12 mouse cellular contexts compared by ENCODE assay signal in the genomic region with DNA sequence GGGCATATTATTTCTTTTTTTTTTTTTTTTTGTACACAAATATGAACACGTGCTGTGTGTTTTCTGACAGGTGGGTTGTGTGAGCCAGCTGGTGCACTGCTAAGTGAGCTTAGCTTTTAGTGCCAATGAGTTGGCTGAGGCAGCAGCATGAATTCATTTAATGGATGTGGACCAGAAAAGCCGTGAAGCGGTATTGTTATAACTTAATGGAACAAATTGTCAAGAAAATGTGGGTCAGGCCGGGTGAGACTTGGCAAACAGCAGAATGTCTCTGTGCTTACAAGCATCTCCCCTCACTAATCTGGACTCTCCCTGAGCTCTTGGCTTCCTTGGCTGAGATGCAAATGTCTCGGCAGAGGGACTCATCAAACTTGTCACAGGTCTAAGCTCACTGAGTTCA. TPM values are rescaled to one million over a fixed set of nuclear protein-coding genes. Genes with fewer than 3 reads are reported as not detected.
DNase-seq lines count a peak whose midpoint lies in the region; ATAC-seq and TF ChIP-seq lines count a peak whose summit lies in the region.
"Had no signal": no experiment of that assay in that cellular context is flagged by ENCODE, and none has a peak within 500 bp of the region (broad histone marks: within the 10 kb centered on the region; RNA-seq: fewer than 3 reads in every experiment).

No protein-coding gene starts in this region.

- no peaks in the 10 kb centered on the region for H3K27me3 ChIP-seq in forebrain, embryonic 14.5 days (replicated peaks; ENCODE audit: control insufficient read depth, insufficient read depth, low read length)
- 0 out of 2 replicates have a peak, but pooled peaks cover 10% of the 10 kb centered on the region for H3K27me3 ChIP-seq in forebrain, embryonic 10.5 days (ENCODE audit: poor library complexity, severe bottlenecking)
- H3K27me3 ChIP-seq in lung, embryonic 16.5 days (ENCODE audit: control insufficient read depth, insufficient read depth, low read depth, low read length): no peaks in the 10 kb centered on the region
- no peaks in the 10 kb centered on the region for H3K27me3 ChIP-seq in lung, postnatal 0 days (replicated peaks; ENCODE audit: insufficient read depth, low read length)
- no peaks in the 10 kb centered on the region for H3K27me3 ChIP-seq in forebrain, postnatal 0 days (ENCODE audit: insufficient read depth, low read length)
- H3K27me3 ChIP-seq in liver, embryonic 12.5 days (replicated peaks): 0 out of 2 replicates have a peak, but pooled peaks cover 4% of the 10 kb centered on the region
- H3K27me3 ChIP-seq: liver, embryonic 13.5 days; midbrain, embryonic 12.5 days had no signal

- H3K9ac ChIP-seq in forebrain, embryonic 14.5 days (ENCODE audit: low read length): no peak overlapping the region
- H3K9ac ChIP-seq in lung, embryonic 16.5 days (ENCODE audit: low read length): no peak overlapping the region
- H3K9ac ChIP-seq in lung, postnatal 0 days (replicated peaks; ENCODE audit: low read depth): no peak overlapping the region
- no peak overlapping the region for H3K9ac ChIP-seq in forebrain, postnatal 0 days
- H3K9ac ChIP-seq in liver, embryonic 12.5 days: no peak overlapping the region
- H3K9ac ChIP-seq: liver, embryonic 13.5 days; midbrain, embryonic 12.5 days had no signal

- no peak overlapping the region for H3K4me2 ChIP-seq in forebrain, embryonic 14.5 days (ENCODE audit: low read length)
- H3K4me2 ChIP-seq in lung, embryonic 16.5 days (ENCODE audit: low read depth, low read length): no peak overlapping the region
- no peak overlapping the region for H3K4me2 ChIP-seq in lung, postnatal 0 days (replicated peaks; ENCODE audit: low read depth, low read length)
- H3K4me2 ChIP-seq in forebrain, postnatal 0 days (ENCODE audit: low read depth): no peak overlapping the region
- no peak overlapping the region for H3K4me2 ChIP-seq in liver, embryonic 12.5 days
- H3K4me2 ChIP-seq: liver, embryonic 13.5 days; midbrain, embryonic 12.5 days had no signal

- DNase-seq in forebrain, embryonic 14.5 days (ENCODE audit: low spot score): peak; percentile 92
- no peak for DNase-seq in forebrain, embryonic 10.5 days (ENCODE audit: extremely low spot score, low spot score)
- DNase-seq in lung, postnatal 0 days (ENCODE audit: low spot score): no peak
- peak; percentile 79 for DNase-seq in forebrain, postnatal 0 days
- peak; percentile 68 for DNase-seq in retina, embryonic 14.5 days (ENCODE audit: low spot score)
- DNase-seq: gastrocnemius, postnatal 25 days; kidney, postnatal 4 days; liver, embryonic 13.5 days had no signal

- no peak overlapping the region for H3K4me3 ChIP-seq in forebrain, embryonic 14.5 days (ENCODE audit: low read depth, low read length)
- no peak overlapping the region for H3K4me3 ChIP-seq in forebrain, embryonic 10.5 days
- no peak overlapping the region for H3K4me3 ChIP-seq in lung, embryonic 16.5 days (ENCODE audit: low read length)
- H3K4me3 ChIP-seq in lung, postnatal 0 days (ENCODE audit: low read depth, low read length): no peak overlapping the region
- H3K4me3 ChIP-seq in forebrain, postnatal 0 days (ENCODE audit: low read depth, low read length): no peak overlapping the region
- H3K4me3 ChIP-seq in liver, embryonic 12.5 days: no peak overlapping the region
- H3K4me3 ChIP-seq: liver, embryonic 13.5 days; midbrain, embryonic 12.5 days had no signal

- peak; percentile 85 for ATAC-seq in forebrain, embryonic 14.5 days
- peak; percentile 15; the same call in 1 of the 2 replicates for ATAC-seq in lung, embryonic 16.5 days (ENCODE audit: low read depth)
- no peak for ATAC-seq in lung, postnatal 0 days
- peak; percentile 74 for ATAC-seq in forebrain, postnatal 0 days
- ATAC-seq in frontal cortex, adult (ENCODE audit: low TSS enrichment): no peak
- no peak for ATAC-seq in liver, embryonic 12.5 days

- no peak for TF ChIP-seq CTCF in lung, postnatal 0 days (IDR thresholded peaks at IDR 0.05)
- no peak for TF ChIP-seq CTCF in forebrain, postnatal 0 days (IDR thresholded peaks at IDR 0.05; ENCODE audit: low read depth)

- WGBS in forebrain, embryonic 14.5 days: 18% methylated on average over 5 of the region's 5 CpGs
- 66% methylated on average over 5 of the region's 5 CpGs for WGBS in forebrain, embryonic 10.5 days
- WGBS in lung, embryonic 16.5 days: 40% methylated on average over 5 of the region's 5 CpGs
- WGBS in lung, postnatal 0 days: 39% methylated on average over 5 of the region's 5 CpGs
- 10% methylated on average over 5 of the region's 5 CpGs for WGBS in forebrain, postnatal 0 days
- 60% methylated on average over 5 of the region's 5 CpGs for WGBS in liver, embryonic 12.5 days (ENCODE audit: insufficient replicate concordance)

- no peaks in the 10 kb centered on the region for H3K36me3 ChIP-seq in forebrain, embryonic 14.5 days (ENCODE audit: control insufficient read depth, insufficient read depth, low read length)
- no peaks in the 10 kb centered on the region for H3K36me3 ChIP-seq in forebrain, embryonic 10.5 days (replicated peaks)
- H3K36me3 ChIP-seq in lung, embryonic 16.5 days (ENCODE audit: control insufficient read depth, insufficient read depth, low read length): no peaks in the 10 kb centered on the region
- no peaks in the 10 kb centered on the region for H3K36me3 ChIP-seq in lung, postnatal 0 days (ENCODE audit: insufficient read depth, low read length)
- no peaks in the 10 kb centered on the region for H3K36me3 ChIP-seq in forebrain, postnatal 0 days (ENCODE audit: insufficient read depth)
- H3K36me3 ChIP-seq in liver, embryonic 12.5 days: no peaks in the 10 kb centered on the region
- H3K36me3 ChIP-seq: liver, embryonic 13.5 days; midbrain, embryonic 12.5 days had no signal

- no peak for TF ChIP-seq EP300 in lung, postnatal 0 days (IDR thresholded peaks at IDR 0.05)

- H3K4me1 ChIP-seq in forebrain, embryonic 14.5 days (ENCODE audit: control insufficient read depth, insufficient read depth, low read length): peaks cover 2% of the 10 kb centered on the region; the same call in 1 of the 2 replicates
- H3K4me1 ChIP-seq in forebrain, embryonic 10.5 days: 0 out of 2 replicates have a peak, but pooled peaks cover 5% of the 10 kb centered on the region
- H3K4me1 ChIP-seq in lung, embryonic 16.5 days (replicated peaks; ENCODE audit: control insufficient read depth, insufficient read depth, low read length): peaks cover 15% of the 10 kb centered on the region
- 0 out of 2 replicates have a peak, but pooled peaks cover 3% of the 10 kb centered on the region for H3K4me1 ChIP-seq in lung, postnatal 0 days (ENCODE audit: insufficient read depth, low read depth, low read length)
- H3K4me1 ChIP-seq in forebrain, postnatal 0 days (ENCODE audit: insufficient read depth): no peaks in the 10 kb centered on the region
- no peaks in the 10 kb centered on the region for H3K4me1 ChIP-seq in liver, embryonic 12.5 days
- H3K4me1 ChIP-seq: liver, embryonic 13.5 days had no signal

- no peaks in the 10 kb centered on the region for H3K9me3 ChIP-seq in forebrain, embryonic 14.5 days (replicated peaks; ENCODE audit: control insufficient read depth, low read length)
- H3K9me3 ChIP-seq in forebrain, embryonic 10.5 days: no peaks in the 10 kb centered on the region
- H3K9me3 ChIP-seq in lung, embryonic 16.5 days (ENCODE audit: control insufficient read depth, low read length): no peaks in the 10 kb centered on the region
- no peaks in the 10 kb centered on the region for H3K9me3 ChIP-seq in lung, postnatal 0 days (ENCODE audit: low read length)
- H3K9me3 ChIP-seq in forebrain, postnatal 0 days (ENCODE audit: low read length): no peaks in the 10 kb centered on the region
- H3K9me3 ChIP-seq in liver, embryonic 12.5 days (replicated peaks): no peaks in the 10 kb centered on the region
- H3K9me3 ChIP-seq: liver, embryonic 13.5 days; midbrain, embryonic 12.5 days had no signal

- H3K27ac ChIP-seq in forebrain, embryonic 14.5 days (ENCODE audit: low read depth, low read length): no peak overlapping the region
- H3K27ac ChIP-seq in forebrain, embryonic 10.5 days: no peak overlapping the region
- H3K27ac ChIP-seq in lung, embryonic 16.5 days (ENCODE audit: low read length): no peak overlapping the region
- no peak overlapping the region for H3K27ac ChIP-seq in lung, postnatal 0 days (ENCODE audit: low read length)
- no peak overlapping the region for H3K27ac ChIP-seq in forebrain, postnatal 0 days (ENCODE audit: low read depth, low read length)
- no peak overlapping the region for H3K27ac ChIP-seq in liver, embryonic 12.5 days
- H3K27ac ChIP-seq: liver, embryonic 13.5 days; midbrain, embryonic 12.5 days had no signal

RNA-seq across cellular contexts. Expression of a gene that starts 7.7 kb away (rescaled TPM):
- 14.9 and 15.4 TPM in 2 replicates for polyA plus RNA-seq in forebrain, embryonic 14.5 days (2014; fragmentation: Nextera tagmentation; extraction: Ambion mirVana)
- 23.4 and 25.0 TPM in 2 replicates for polyA plus RNA-seq in forebrain, embryonic 10.5 days (2016; fragmentation: Nextera tagmentation; extraction: Ambion mirVana)
- polyA plus RNA-seq in lung, embryonic 16.5 days (2015; fragmentation: Nextera tagmentation; extraction: Ambion mirVana): 21.4 and 24.2 TPM in 2 replicates
- 8.5 and 9.0 TPM in 2 replicates for polyA plus RNA-seq in lung, postnatal 0 days (2015; fragmentation: Nextera tagmentation; extraction: Ambion mirVana)
- 26.1 and 27.7 TPM in 2 replicates for total RNA-seq in forebrain, postnatal 0 days (2014; rRNA removed)
- 17.2 and 21.5 TPM in 2 replicates for polyA plus RNA-seq in forebrain, postnatal 0 days (2015; fragmentation: Nextera tagmentation; extraction: Ambion mirVana)
- 14.6 and 17.3 TPM in 2 replicates for polyA plus RNA-seq in liver, embryonic 12.5 days (2016; fragmentation: Nextera tagmentation; extraction: Ambion mirVana)

Comparison
In these comparisons a context has a peak if more than half of its experiments do, and no peak if none do; other contexts are left out.
1. ATAC-seq: peak in forebrain, embryonic 14.5 days (single experiment), lung, embryonic 16.5 days (single experiment) and forebrain, postnatal 0 days (single experiment); none in lung, postnatal 0 days (single experiment), frontal cortex, adult (single experiment) and liver, embryonic 12.5 days (single experiment).
2. DNase-seq: peak in forebrain, embryonic 14.5 days (single experiment), forebrain, postnatal 0 days (single experiment) and retina, embryonic 14.5 days (single experiment); none in forebrain, embryonic 10.5 days (single experiment) and lung, postnatal 0 days (single experiment).